Mouse (Mus musculus) liver, embryonic 16.5 days (tissue): Measurements from ENCODE around the gene Hist1h2ao. TPM values are rescaled to one million over a fixed set of nuclear protein-coding genes. Genes with fewer than 3 reads are reported as not detected.
A peak's percentile ranks its signal among the peaks of the same experiment; 100 is the strongest.
"Not testable (repeated sequence)": the region's sequence is repeated elsewhere in the genome, so short reads cannot be mapped to it uniquely, and the experiment has no call there.

Source experiments
- ATAC-seq: fragments of 200-750 bp; cut with Nextera tagmentation; 2 replicates; pipeline ENCODE4 v1.8.0; 2017; ENCODE audit warnings: low read depth, mild to moderate bottlenecking, moderate number of reproducible peaks, moderate library complexity
- H3K27ac ChIP-seq: fragments of 300-500 bp; sonication (generic); 2 replicates; pipeline ENCODE4 v1.5.1; 2014; ENCODE audit warnings: mild to moderate bottlenecking, low read length
- H3K27me3 ChIP-seq: fragments of 300-500 bp; sonication (generic); 2 replicates; pipeline ENCODE4 v1.6.1; 2014; ENCODE audit warnings: low read depth, low read length, mixed read lengths; ENCODE audit not compliant: control insufficient read depth, insufficient read depth
- H3K36me3 ChIP-seq: fragments of 300-500 bp; sonication (generic); 2 replicates; pipeline ENCODE4 v1.6.1; 2014; ENCODE audit warnings: mild to moderate bottlenecking; ENCODE audit not compliant: control insufficient read depth, insufficient read depth
- H3K4me1 ChIP-seq: fragments of 300-500 bp; sonication (generic); 2 replicates; pipeline ENCODE4 v1.6.1; 2014; ENCODE audit warnings: low read depth, low read length, mixed read lengths; ENCODE audit not compliant: control insufficient read depth
- H3K4me2 ChIP-seq: fragments of 300-500 bp; sonication (generic); 2 replicates; pipeline ENCODE4 v1.6.1; 2014; ENCODE audit warnings: low read depth, low read length, mixed read lengths
- H3K4me3 ChIP-seq: fragments of 300-500 bp; sonication (generic); 2 replicates; pipeline ENCODE4 v1.5.1; 2014; ENCODE audit warnings: low read depth, mild to moderate bottlenecking, low read length
- H3K9ac ChIP-seq: fragments of 300-500 bp; sonication (generic); 2 replicates; pipeline ENCODE4 v1.6.1; 2014; ENCODE audit warnings: low read depth, low read length
- H3K9me3 ChIP-seq: fragments of 300-500 bp; sonication (generic); replicated peaks from 2 replicates; pipeline ENCODE4 v1.6.1; 2016; ENCODE audit warnings: low read length; ENCODE audit not compliant: control insufficient read depth
- WGBS: fragments of 180-500 bp; shearing (Covaris S2); extraction: QIAGEN DNeasy Blood & Tissue Kit; methylation state at CpG from one replicate; pipeline ENCODE4 v1.1.7; 2014; ENCODE audit not compliant: insufficient replicate concordance; 5-methylcytosine and 5-hydroxymethylcytosine counted together
- polyA plus RNA-seq: library from polyadenylated mRNA; unstranded; fragments of >200 nt; fragmentation: Nextera tagmentation; extraction: Ambion mirVana; gene quantifications from 2 replicates; pipeline ENCODE4 v1.2.1, GENCODE M21; 2015

The Hist1h2ao gene
- polyA plus RNA-seq, 1 experiment from 2014 or later, result 2.1 TPM

- peak within 1 kb of the TSS; percentile 36; the same call in 1 of the 2 replicates for H3K4me2 ChIP-seq
- H3K9me3 ChIP-seq, H3K4me1 ChIP-seq, H3K27me3 ChIP-seq, H3K36me3 ChIP-seq: not testable (repeated sequence)
- peak within 1 kb of the TSS; percentile 37; the same call in 1 of the 2 replicates for H3K9ac ChIP-seq
- ATAC-seq, result peak; percentile 72
- peak within 1 kb of the TSS; percentile 66; the same call in 1 of the 2 replicates for H3K27ac ChIP-seq
- peak within 1 kb of the TSS; percentile 28 for H3K4me3 ChIP-seq
- 0% methylated on average over 22 of the region's 58 CpGs for WGBS
Measured at GRCm38 (mm10) chr13:21831418-21832394, 21.4 kb downstream of the Hist1h2ao start, which contains the start of gene Hist1h4n. Hist1h4n (minus strand) TSS chr13:21832196.

DNA sequence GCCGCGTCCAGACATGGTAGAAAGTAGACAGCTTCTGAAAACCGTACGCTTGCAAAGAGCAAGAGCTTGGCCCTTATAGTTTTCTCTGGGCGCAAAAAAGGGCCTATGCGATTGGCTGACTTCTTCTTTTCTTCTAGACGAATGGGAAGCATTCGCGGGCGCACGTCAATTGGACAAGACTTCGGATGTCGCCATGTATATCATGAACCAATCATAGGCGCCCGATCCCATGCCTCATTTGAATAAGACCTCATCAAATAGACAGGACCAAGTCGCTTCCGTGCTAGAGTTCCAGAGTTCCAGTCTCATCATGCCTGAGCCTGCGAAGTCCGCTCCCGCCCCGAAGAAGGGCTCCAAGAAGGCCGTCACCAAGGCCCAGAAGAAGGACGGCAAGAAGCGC, 23.2 kb downstream of the Hist1h2ao start, which contains the start of the genes Hist1h2ap and Hist1h2br:
Hist1h2ap (minus strand) TSS at position 47 of the 400 bp plus-strand sequence.
Hist1h2br (plus strand) TSS at position 283 of the 400 bp plus-strand sequence.
- not testable (repeated sequence) for H3K27ac ChIP-seq, H3K9me3 ChIP-seq, H3K4me1 ChIP-seq, H3K9ac ChIP-seq, H3K4me3 ChIP-seq, H3K4me2 ChIP-seq, H3K27me3 ChIP-seq, H3K36me3 ChIP-seq
- ATAC-seq, result peak; percentile 83
- no CpG with 5 or more reads among the region's 24 CpGs for WGBS

GRCm38 (mm10) chr13:21840508-21840907, 30.2 kb downstream of the Hist1h2ao start:
- H3K36me3 ChIP-seq, H3K27me3 ChIP-seq, H3K9ac ChIP-seq, H3K27ac ChIP-seq, H3K4me1 ChIP-seq, H3K4me2 ChIP-seq, H3K9me3 ChIP-seq, H3K4me3 ChIP-seq: not testable (repeated sequence)
- WGBS, result no CpG with 5 or more reads among the region's 4 CpGs
- ATAC-seq, result peak; percentile 54; the same call in 1 of the 2 replicates

- not testable (repeated sequence) for H3K9ac ChIP-seq, H3K4me3 ChIP-seq, H3K27me3 ChIP-seq, H3K4me2 ChIP-seq, H3K36me3 ChIP-seq, H3K9me3 ChIP-seq, H3K27ac ChIP-seq, H3K4me1 ChIP-seq
- ATAC-seq, result peak; percentile 64
Measured at GRCm38 (mm10) chr13:21846356-21846755, 36.1 kb downstream of the Hist1h2ao start.

DNA sequence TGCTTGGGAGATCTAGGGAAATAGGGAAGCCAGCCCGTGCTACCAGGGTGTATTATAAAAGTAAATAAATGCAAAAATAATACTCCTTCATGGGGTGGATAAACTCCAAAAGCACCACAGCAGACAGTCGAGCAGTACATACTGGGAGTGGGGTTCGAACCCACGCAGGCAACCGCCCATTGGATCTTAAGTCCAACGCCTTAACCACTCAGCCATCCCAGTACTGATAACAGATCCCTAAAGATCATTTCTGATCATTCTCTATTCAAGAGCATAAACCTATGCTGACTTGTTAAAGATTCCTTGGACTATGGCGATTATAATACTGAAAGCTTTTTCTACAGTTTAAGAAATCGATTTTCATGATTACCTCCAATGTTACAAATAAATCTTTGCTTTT, 37.6 kb downstream of the Hist1h2ao start:
- Histone ChIP-seq H3K9me3 (no peaks in the 10 kb centered on the region), H3K4me3 (no peak overlapping the region), H3K4me2 (no peak overlapping the region), H3K4me1 (no peaks in the 10 kb centered on the region), H3K27ac (no peak overlapping the region), H3K27me3 (no peaks in the 10 kb centered on the region), H3K36me3 (no peaks in the 10 kb centered on the region), H3K9ac (no peak overlapping the region)
- no peak for ATAC-seq
- 28% methylated on average over 8 of the region's 8 CpGs for WGBS

DNA sequence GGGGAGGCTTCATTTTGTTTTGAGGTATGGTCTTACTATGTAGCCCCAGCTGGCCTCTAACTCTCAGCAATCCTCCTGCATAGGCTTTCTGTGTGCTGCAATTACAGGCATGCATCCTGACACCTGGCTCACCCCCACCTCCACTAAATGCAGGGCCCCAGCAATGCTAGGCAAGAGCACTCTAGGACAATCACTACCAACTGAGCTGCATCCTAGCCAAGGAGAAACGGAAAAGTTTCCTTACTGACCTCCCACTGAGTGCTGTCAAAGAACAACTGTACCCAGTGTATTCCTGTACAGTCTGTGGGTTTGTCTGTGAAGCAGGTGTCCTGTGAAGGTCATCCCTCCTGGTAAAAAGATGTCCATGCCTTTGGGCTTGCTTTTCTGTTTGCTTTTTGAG, 40.4 kb downstream of the Hist1h2ao start:
- not testable (repeated sequence) for H3K4me3 ChIP-seq, H3K4me1 ChIP-seq, H3K36me3 ChIP-seq, H3K4me2 ChIP-seq, H3K27me3 ChIP-seq, H3K9me3 ChIP-seq, H3K9ac ChIP-seq, ATAC-seq, H3K27ac ChIP-seq
- WGBS, result 60% methylated on average over 1 of the region's 1 CpGs

GRCm38 (mm10) chr13:21852215-21852945, 42.1 kb downstream of the Hist1h2ao start:
- H3K27ac ChIP-seq, result no peak overlapping the region
- no peaks in the 10 kb centered on the region for H3K36me3 ChIP-seq
- H3K4me2 ChIP-seq, result no peak overlapping the region
- H3K9ac ChIP-seq, result no peak overlapping the region
- no peak overlapping the region for H3K4me3 ChIP-seq
- ATAC-seq, result no peak
- H3K27me3 ChIP-seq, result no peaks in the 10 kb centered on the region
- H3K9me3 ChIP-seq, result no peaks in the 10 kb centered on the region
- 20% methylated on average over 3 of the region's 3 CpGs for WGBS
- H3K4me1 ChIP-seq, result no peaks in the 10 kb centered on the region

GRCm38 (mm10) chr13:21855146-21855545, 44.9 kb downstream of the Hist1h2ao start:
- H3K4me3 ChIP-seq, result peak overlapping the region; percentile 66
- no peaks in the 10 kb centered on the region for H3K9me3 ChIP-seq
- peak; percentile 90 for ATAC-seq
- no peak overlapping the region for H3K27ac ChIP-seq
- 0% methylated on average over 11 of the region's 11 CpGs for WGBS
- H3K9ac ChIP-seq, result no peak overlapping the region
- no peaks in the 10 kb centered on the region for H3K27me3 ChIP-seq
- no peaks in the 10 kb centered on the region for H3K36me3 ChIP-seq
- H3K4me1 ChIP-seq, result no peaks in the 10 kb centered on the region
- peak overlapping the region; percentile 72 for H3K4me2 ChIP-seq
